Mouse (Mus musculus) kidney, embryonic 14.5 days (tissue): ENCODE measurements around the gene Socs3. TPM values are rescaled to one million over a fixed set of nuclear protein-coding genes. Genes with fewer than 3 reads are reported as not detected.

Source experiments
- ATAC-seq: fragments of 200-750 bp; cut with Nextera tagmentation; 2 replicates; pipeline ENCODE4 v1.8.0; 2017; ENCODE audit warnings: moderate number of reproducible peaks, mild to moderate bottlenecking, moderate TSS enrichment, moderate library complexity; ENCODE audit not compliant: low FRiP score, low TSS enrichment
- H3K27ac ChIP-seq: fragments of 300-500 bp; sonication (generic); 2 replicates; pipeline ENCODE4 v1.5.1; 2014; ENCODE audit warnings: low read depth, mild to moderate bottlenecking, low read length, moderate library complexity, mixed read lengths
- H3K27me3 ChIP-seq: fragments of 300-500 bp; sonication (generic); 2 replicates; pipeline ENCODE4 v1.6.1; 2014; ENCODE audit warnings: mild to moderate bottlenecking, low read length; ENCODE audit not compliant: control insufficient read depth, insufficient read depth
- H3K36me3 ChIP-seq: fragments of 300-500 bp; sonication (generic); 2 replicates; pipeline ENCODE4 v1.6.1; 2014; ENCODE audit warnings: low read length, mixed read lengths; ENCODE audit not compliant: control insufficient read depth, insufficient read depth
- H3K4me1 ChIP-seq: fragments of 300-500 bp; sonication (generic); 2 replicates; pipeline ENCODE4 v1.6.1; 2014; ENCODE audit warnings: low read length, mixed read lengths; ENCODE audit not compliant: control insufficient read depth, insufficient read depth
- H3K4me2 ChIP-seq: fragments of 300-500 bp; sonication (generic); replicated peaks from 2 replicates; pipeline ENCODE4 v1.6.1; 2014; ENCODE audit warnings: low read depth, mild to moderate bottlenecking, low read length
- H3K4me3 ChIP-seq: fragments of 300-500 bp; sonication (generic); 2 replicates; pipeline ENCODE4 v1.5.1; 2014; ENCODE audit warnings: mild to moderate bottlenecking, low read length
- H3K9ac ChIP-seq: fragments of 300-500 bp; sonication (generic); 2 replicates; pipeline ENCODE4 v1.6.1; 2014; ENCODE audit warnings: low read depth, mild to moderate bottlenecking, low read length, moderate library complexity
- H3K9me3 ChIP-seq: fragments of 300-500 bp; sonication (generic); 2 replicates; pipeline ENCODE4 v1.6.1; 2016; ENCODE audit warnings: low read length; ENCODE audit not compliant: control insufficient read depth
- WGBS: fragments of 180-500 bp; shearing (Covaris S2); extraction: QIAGEN DNeasy Blood & Tissue Kit; methylation state at CpG from one replicate; pipeline ENCODE4 v1.1.7; 2014; 5-methylcytosine and 5-hydroxymethylcytosine counted together
- polyA plus RNA-seq: library from polyadenylated mRNA; unstranded; fragments of >200 nt; fragmentation: Nextera tagmentation; extraction: Ambion mirVana; gene quantifications from 2 replicates; pipeline ENCODE4 v1.2.1, GENCODE M21; 2014

The Socs3 gene
- polyA plus RNA-seq, 1 experiment from 2014 or later: 6.7 TPM

DNA sequence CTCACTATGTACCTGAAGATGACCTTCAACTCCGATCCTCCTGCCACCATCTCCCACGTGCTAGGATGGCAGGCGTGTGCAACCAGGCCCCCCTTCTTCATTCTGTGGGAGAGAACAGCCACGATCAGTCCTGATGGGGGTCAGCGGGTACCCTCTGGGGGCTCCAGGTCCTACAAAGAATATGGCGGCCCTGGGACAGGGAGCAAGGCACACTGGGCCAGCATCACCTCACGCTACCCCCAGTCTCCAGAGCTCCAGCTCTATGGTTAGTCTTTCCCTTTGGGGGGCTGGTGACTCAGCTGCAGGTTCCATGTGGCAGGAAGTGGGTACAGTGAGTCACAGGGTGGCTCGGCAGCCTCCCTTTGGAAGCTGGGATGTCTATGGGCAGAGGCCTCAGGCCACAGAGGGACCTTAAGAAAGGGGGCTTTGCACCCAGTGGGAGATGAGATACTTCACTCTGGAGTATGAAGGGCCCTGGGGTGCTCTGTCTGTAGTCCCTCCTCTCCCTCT lies 28.5 kb downstream of the Socs3 start:
- Histone ChIP-seq H3K27me3 (no peaks in the 10 kb centered on the region), H3K27ac (no peak overlapping the region), H3K9ac (no peak overlapping the region), H3K4me3 (no peak overlapping the region), H3K4me1 (peaks cover 39% of the 10 kb centered on the region), H3K9me3 (no peaks in the 10 kb centered on the region), H3K36me3 (no peaks in the 10 kb centered on the region), H3K4me2 (no peak overlapping the region)
- 77% methylated on average over 8 of the region's 8 CpGs for WGBS
- no peak for ATAC-seq

DNA sequence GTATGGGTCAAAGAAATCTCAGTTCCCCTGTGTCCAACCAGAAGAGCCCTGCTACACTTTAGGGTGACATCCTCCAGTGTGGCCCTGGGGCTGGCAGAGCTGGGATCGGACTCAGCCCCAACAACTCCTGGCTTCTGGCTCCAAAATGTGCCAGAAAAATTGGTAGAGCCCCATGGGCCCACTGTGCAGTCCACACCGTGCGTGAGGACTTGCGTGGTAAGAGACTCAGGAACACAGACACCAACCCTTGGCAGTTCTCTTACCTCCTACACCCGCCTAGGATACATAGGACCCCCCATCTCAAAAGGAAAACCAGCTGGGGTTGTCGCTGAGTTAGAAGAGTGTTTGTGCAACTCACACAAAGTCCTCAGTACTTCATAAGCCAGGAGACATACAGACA lies 29.0 kb downstream of the Socs3 start:
- WGBS: 94% methylated on average over 6 of the region's 6 CpGs
- Histone ChIP-seq H3K36me3 (no peaks in the 10 kb centered on the region), H3K9me3 (no peaks in the 10 kb centered on the region), H3K27ac (peak overlapping the region; percentile 88; the same call in 1 of the 2 replicates), H3K4me1 (peaks cover 44% of the 10 kb centered on the region), H3K27me3 (no peaks in the 10 kb centered on the region), H3K4me3 (no peak overlapping the region), H3K4me2 (no peak overlapping the region), H3K9ac (no peak overlapping the region)
- no peak for ATAC-seq

DNA sequence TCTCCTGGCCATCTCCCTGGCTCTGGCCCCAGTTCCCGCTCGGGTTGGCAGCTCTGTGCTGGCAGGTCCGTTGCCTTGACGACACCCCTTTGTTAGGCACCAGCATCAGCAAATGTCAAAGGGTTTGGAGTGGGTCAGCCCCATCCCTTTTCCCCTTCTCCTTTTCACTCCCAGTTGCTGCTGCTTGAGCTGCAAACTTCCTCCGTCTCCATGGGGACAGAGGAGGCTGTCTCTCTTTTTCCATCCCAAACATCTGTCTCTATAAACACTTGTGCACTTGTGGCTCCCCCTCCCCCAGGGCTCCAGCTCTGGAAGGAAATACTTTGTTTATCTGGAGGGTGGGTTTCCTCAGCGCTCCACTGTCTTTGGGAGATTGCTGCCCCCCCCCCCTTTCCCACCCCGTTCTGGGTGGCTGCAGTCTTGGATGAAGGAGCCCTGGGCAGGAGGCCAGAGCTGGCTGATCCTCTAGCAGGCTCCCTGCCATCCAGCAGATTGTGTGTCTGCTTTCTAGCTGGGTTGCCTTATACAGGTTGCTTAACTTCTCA lies 30.0 kb downstream of the Socs3 start:
- no peaks in the 10 kb centered on the region for H3K36me3 ChIP-seq
- no peaks in the 10 kb centered on the region for H3K27me3 ChIP-seq
- H3K27ac ChIP-seq: peak overlapping the region; percentile 88
- peaks cover 38% of the 10 kb centered on the region for H3K4me1 ChIP-seq
- H3K4me2 ChIP-seq: no peak overlapping the region; the same call in 1 of the 2 replicates
- H3K9ac ChIP-seq: no peak overlapping the region
- ATAC-seq: peak; percentile 84
- no peak overlapping the region for H3K4me3 ChIP-seq
- WGBS: 3% methylated on average over 7 of the region's 7 CpGs
- H3K9me3 ChIP-seq: no peaks in the 10 kb centered on the region

DNA sequence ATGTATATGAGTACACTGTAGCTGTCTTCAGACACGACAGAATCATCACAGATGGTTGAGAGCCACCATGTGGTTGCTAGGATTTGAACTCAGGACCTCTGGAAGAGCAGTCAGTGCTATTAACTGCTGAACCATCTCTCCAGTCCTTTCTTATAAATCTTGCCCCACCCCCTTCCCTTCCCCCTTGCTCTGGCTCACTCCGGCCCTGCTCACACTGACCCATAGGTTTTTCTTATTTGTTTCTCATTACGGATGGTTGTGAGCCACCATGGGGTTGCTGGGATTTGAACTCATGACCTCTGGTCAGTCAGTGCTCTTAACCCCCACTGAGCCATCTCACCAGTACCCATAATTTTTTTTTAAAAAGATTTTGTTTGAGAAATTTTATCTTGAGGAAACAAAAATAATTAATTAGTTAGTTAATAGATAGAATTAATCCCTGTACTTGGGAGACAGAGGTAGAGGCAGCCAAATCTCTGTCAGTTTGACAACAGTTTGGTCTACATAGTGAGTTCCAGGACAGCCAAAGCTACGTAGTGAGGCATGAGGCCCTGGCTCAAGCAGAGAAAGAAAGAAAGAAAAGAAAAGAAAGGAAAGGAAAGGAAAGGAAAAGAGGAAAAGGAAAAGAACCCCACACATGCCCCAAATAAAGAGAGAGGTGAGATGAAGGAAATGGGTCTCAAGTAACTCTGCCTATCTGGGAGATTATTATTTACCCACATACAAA lies 30.7 kb downstream of the Socs3 start:
- H3K36me3 ChIP-seq: no peaks in the 10 kb centered on the region
- H3K27me3 ChIP-seq: no peaks in the 10 kb centered on the region
- H3K9ac ChIP-seq: no peak overlapping the region
- no peak overlapping the region for H3K4me3 ChIP-seq
- peaks cover 44% of the 10 kb centered on the region for H3K4me1 ChIP-seq
- peak overlapping the region; percentile 74 for H3K27ac ChIP-seq
- no peak overlapping the region; the same call in 1 of the 2 replicates for H3K4me2 ChIP-seq
- ATAC-seq: no peak
- no peaks in the 10 kb centered on the region for H3K9me3 ChIP-seq
- WGBS: 48% methylated on average over 4 of the region's 4 CpGs

DNA sequence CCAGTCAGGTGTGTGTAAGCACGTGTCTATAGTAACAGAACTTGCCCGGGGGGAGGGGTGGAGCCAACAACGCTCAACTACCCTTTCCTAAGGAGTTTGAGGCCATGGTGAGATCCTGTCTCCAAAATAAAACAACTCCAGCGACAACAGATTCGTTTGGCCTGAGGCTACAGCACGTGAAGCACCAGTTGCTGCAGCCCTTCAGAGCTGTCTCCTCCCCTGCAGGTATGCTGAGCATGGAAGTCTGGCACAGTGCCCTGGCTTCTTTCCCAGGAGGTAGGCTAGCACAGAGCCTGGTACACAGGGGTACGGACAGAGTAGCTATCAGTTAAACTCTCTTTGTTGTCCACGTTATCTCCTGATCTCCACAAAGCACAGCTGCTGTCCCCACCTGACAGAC lies 33.6 kb downstream of the Socs3 start:
- H3K9me3 ChIP-seq: no peaks in the 10 kb centered on the region

DNA sequence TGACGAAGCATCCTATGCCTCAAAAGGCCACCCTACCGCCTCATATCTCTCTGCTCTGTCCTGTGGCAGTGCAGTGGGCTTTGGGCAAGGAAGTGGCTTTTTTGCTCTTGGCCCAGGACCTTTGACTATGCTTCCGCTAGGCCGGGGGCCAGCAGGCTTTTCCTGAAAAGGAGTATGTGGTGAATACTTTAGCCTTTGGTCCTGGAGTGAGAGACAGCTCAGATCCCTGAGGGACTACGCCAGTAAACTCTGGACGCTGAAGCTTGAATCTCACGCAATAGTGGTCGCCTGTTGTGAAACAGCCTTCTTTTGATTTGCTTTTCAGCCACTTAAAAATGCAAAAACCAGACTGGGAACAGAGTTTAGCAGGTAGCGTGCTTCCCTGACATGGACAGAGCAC lies 34.2 kb downstream of the Socs3 start:
- Histone ChIP-seq H3K9me3 (no peaks in the 10 kb centered on the region), H3K27ac (no peak overlapping the region), H3K36me3 (no peaks in the 10 kb centered on the region), H3K27me3 (peaks cover 5% of the 10 kb centered on the region; the same call in 1 of the 2 replicates), H3K4me3 (no peak overlapping the region), H3K4me1 (peaks cover 50% of the 10 kb centered on the region), H3K4me2 (no peak overlapping the region), H3K9ac (no peak overlapping the region)
- 63% methylated on average over 9 of the region's 9 CpGs for WGBS
- ATAC-seq: no peak

More for the DNA sequence above, 33.6 kb downstream of the Socs3 start:
- Histone ChIP-seq H3K9ac (no peak overlapping the region), H3K27ac (no peak overlapping the region), H3K27me3 (0 out of 2 replicates have a peak, but pooled peaks cover under 1% of the 10 kb centered on the region), H3K36me3 (no peaks in the 10 kb centered on the region), H3K4me3 (no peak overlapping the region), H3K4me2 (no peak overlapping the region), H3K4me1 (peaks cover 52% of the 10 kb centered on the region)
- WGBS: 43% methylated on average over 8 of the region's 8 CpGs
- no peak for ATAC-seq

DNA sequence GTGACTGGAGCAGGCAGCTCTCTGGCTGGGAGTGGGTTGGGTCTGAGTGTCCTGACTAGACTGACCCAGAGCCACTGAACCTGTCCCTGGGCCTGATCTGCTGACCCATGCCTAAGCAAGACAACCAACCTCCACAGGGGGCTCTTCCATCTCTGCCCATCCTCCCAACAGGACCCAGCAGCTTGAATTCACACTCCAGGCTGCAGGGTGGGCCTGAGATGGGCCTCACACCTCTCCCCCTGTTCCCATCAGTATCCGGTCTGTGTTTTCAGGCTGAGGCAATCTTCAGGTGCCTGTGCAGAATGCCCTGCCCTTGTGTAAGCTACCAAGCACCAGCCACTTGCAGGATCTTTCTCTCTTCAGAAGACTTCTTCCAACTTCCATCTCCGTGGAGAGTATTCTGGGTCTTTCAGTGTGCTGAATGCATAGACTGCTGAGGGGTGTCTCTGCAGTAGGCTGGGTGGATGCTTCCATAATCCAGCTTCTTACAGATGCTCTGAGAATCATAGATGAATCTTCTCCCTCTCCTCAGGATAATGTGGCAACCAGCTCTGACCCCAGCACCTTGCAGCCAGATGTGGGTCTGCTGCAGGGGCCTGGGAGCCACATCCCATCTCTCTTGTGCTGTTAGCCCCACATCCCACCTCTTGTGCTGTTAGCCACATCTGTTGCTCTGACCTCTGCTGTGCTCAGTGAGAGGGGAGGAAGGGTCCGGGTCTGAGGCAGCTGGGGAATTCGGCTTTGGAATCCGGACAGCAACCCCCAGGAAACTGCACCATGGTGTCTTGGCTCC lies 35.1 kb downstream of the Socs3 start:
- no peaks in the 10 kb centered on the region for H3K36me3 ChIP-seq
- no peaks in the 10 kb centered on the region for H3K9me3 ChIP-seq
- no peak overlapping the region; the same call in 1 of the 2 replicates for H3K9ac ChIP-seq
- H3K27ac ChIP-seq: no peak overlapping the region
- H3K4me1 ChIP-seq: peaks cover 44% of the 10 kb centered on the region
- H3K27me3 ChIP-seq: peaks cover 5% of the 10 kb centered on the region; the same call in 1 of the 2 replicates
- no peak for ATAC-seq
- 54% methylated on average over 5 of the region's 5 CpGs for WGBS
- no peak overlapping the region for H3K4me3 ChIP-seq
- no peak overlapping the region for H3K4me2 ChIP-seq

DNA sequence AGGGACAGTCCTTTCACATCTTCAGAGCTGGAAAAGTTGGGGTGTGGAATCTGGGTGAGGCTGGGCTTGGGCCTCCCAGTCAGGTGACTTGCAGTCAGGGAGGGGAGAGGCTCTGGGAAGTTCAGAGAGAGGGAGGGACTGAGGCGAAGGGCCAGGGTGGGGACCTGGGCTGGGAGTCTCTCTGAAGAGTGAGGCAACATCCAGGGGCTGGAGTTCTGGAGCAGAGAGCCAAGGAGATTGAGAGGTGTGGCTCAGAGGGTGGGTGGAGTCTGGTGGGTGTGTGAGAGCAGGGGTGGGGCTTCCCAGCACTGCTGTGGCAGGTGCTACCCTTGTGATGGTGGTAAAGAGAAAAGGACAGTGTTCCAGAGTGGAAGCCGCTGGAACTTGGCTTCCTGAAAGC lies 35.7 kb downstream of the Socs3 start:
- H3K4me2 ChIP-seq: no peak overlapping the region
- peak; percentile 66 for ATAC-seq
- H3K4me1 ChIP-seq: peaks cover 39% of the 10 kb centered on the region
- H3K9me3 ChIP-seq: no peaks in the 10 kb centered on the region
- no peak overlapping the region for H3K27ac ChIP-seq
- no peaks in the 10 kb centered on the region for H3K36me3 ChIP-seq
- peaks cover 5% of the 10 kb centered on the region; the same call in 1 of the 2 replicates for H3K27me3 ChIP-seq
- H3K9ac ChIP-seq: no peak overlapping the region; the same call in 1 of the 2 replicates
- WGBS: 41% methylated on average over 2 of the region's 2 CpGs
- no peak overlapping the region for H3K4me3 ChIP-seq
